Mouse (Mus musculus) liver, embryonic 13.5 days (tissue): ENCODE results near the gene Kif27. TPM values are rescaled to one million over a fixed set of nuclear protein-coding genes. Genes with fewer than 3 reads are reported as not detected.

Source experiments
- ATAC-seq: fragments of 200-750 bp; cut with Nextera tagmentation; 2 replicates; pipeline ENCODE4 v1.8.0; 2017; ENCODE audit warnings: low read depth, mild to moderate bottlenecking, moderate number of reproducible peaks, moderate library complexity
- DNase-seq: peaks from one replicate; pipeline ENCODE4 v3.0.0; 2022
- H3K27ac ChIP-seq: fragments of 300-500 bp; sonication (generic); 2 replicates; pipeline ENCODE4 v1.5.1; 2015; ENCODE audit warnings: moderate library complexity, mild to moderate bottlenecking, inconsistent platforms
- H3K27me3 ChIP-seq: fragments of 300-500 bp; sonication (generic); 2 replicates; pipeline ENCODE4 v1.6.1; 2015; ENCODE audit warnings: mild to moderate bottlenecking, inconsistent platforms
- H3K36me3 ChIP-seq: fragments of 300-500 bp; sonication (generic); 2 replicates; pipeline ENCODE4 v1.6.1; 2015; ENCODE audit warnings: mild to moderate bottlenecking, inconsistent platforms
- H3K4me1 ChIP-seq: fragments of 300-500 bp; sonication (generic); replicated peaks from 2 replicates; pipeline ENCODE4 v1.6.1; 2015; ENCODE audit warnings: inconsistent platforms
- H3K4me2 ChIP-seq: fragments of 300-500 bp; sonication (generic); 2 replicates; pipeline ENCODE4 v1.6.1; 2015; ENCODE audit warnings: inconsistent platforms, mild to moderate bottlenecking, moderate library complexity
- H3K4me3 ChIP-seq: fragments of 300-500 bp; sonication (generic); replicated peaks from 2 replicates; pipeline ENCODE4 v1.5.1; 2015; ENCODE audit warnings: mild to moderate bottlenecking, inconsistent platforms
- H3K9ac ChIP-seq: fragments of 300-500 bp; sonication (generic); 2 replicates; pipeline ENCODE4 v1.6.1; 2015; ENCODE audit warnings: mild to moderate bottlenecking, inconsistent platforms
- H3K9me3 ChIP-seq: fragments of 300-500 bp; sonication (generic); replicated peaks from 2 replicates; pipeline ENCODE4 v1.6.1; 2016; ENCODE audit warnings: inconsistent platforms
- WGBS: fragments of 180-500 bp; shearing (Covaris S2); methylation state at CpG from one replicate; pipeline ENCODE4 v1.1.7; 2015; ENCODE audit not compliant: insufficient replicate concordance; 5-methylcytosine and 5-hydroxymethylcytosine counted together
- microRNA counts: library from miRNA; unstranded; fragments of <30 nt; microRNA quantifications from one replicate; lab custom pipeline; 2016
- microRNA-seq: library from miRNA; unstranded; fragments of <30 nt; microRNA quantifications from one replicate; pipeline ENCODE4, GENCODE M21; 2016
- polyA plus RNA-seq: library from polyadenylated mRNA; unstranded; fragments of >200 nt; fragmentation: Nextera tagmentation; extraction: Ambion mirVana; gene quantifications from 2 replicates; pipeline ENCODE4 v1.2.1, GENCODE M21; 2015

Kif27 gene
- polyA plus RNA-seq, 1 experiment from 2014 or later = 0.12 TPM

GRCm38 (mm10) chr13:58275076-58275475, 83.8 kb downstream of the Kif27 start:
- 31% methylated on average over 9 of the region's 9 CpGs for WGBS
- Histone ChIP-seq H3K4me1 (peaks cover 22% of the 10 kb centered on the region), H3K9me3 (no peaks in the 10 kb centered on the region), H3K36me3 (no peaks in the 10 kb centered on the region), H3K27me3 (peaks cover 81% of the 10 kb centered on the region), H3K9ac (no peak overlapping the region; the same call in 1 of the 2 replicates), H3K27ac (no peak overlapping the region), H3K4me2 (peak overlapping the region; percentile 96), H3K4me3 (peak overlapping the region; percentile 74)
- no peak for ATAC-seq
- no peak for DNase-seq

GRCm38 (mm10) chr13:58274259-58274991, 84.5 kb downstream of the Kif27 start:
- DNase-seq (peak; percentile 43), ATAC-seq (peak; percentile 73)
- Histone ChIP-seq H3K27me3 (peaks cover 77% of the 10 kb centered on the region), H3K36me3 (no peaks in the 10 kb centered on the region), H3K4me3 (peak overlapping the region; percentile 74), H3K4me2 (peak overlapping the region; percentile 96), H3K9me3 (no peaks in the 10 kb centered on the region), H3K4me1 (peaks cover 22% of the 10 kb centered on the region), H3K27ac (no peak overlapping the region), H3K9ac (peak overlapping the region; percentile 80)
- WGBS = under 1% methylated on average over 72 of the region's 84 CpGs

GRCm38 (mm10) chr13:58273411-58274258, 85.3 kb downstream of the Kif27 start:
- Histone ChIP-seq H3K27me3 (peaks cover 75% of the 10 kb centered on the region), H3K4me1 (peaks cover 22% of the 10 kb centered on the region), H3K9me3 (no peaks in the 10 kb centered on the region), H3K4me2 (peak overlapping the region; percentile 96), H3K4me3 (peak overlapping the region; percentile 74), H3K36me3 (no peaks in the 10 kb centered on the region), H3K9ac (peak overlapping the region; percentile 80), H3K27ac (no peak overlapping the region)
- DNase-seq (no peak), ATAC-seq (peak; percentile 74)
- WGBS = under 1% methylated on average over 88 of the region's 115 CpGs

- ATAC-seq = no peak
- Histone ChIP-seq H3K4me1 (no peaks in the 10 kb centered on the region; the same call in none of the 2 replicates), H3K4me2 (no peak overlapping the region), H3K4me3 (no peak overlapping the region), H3K27me3 (peaks cover 13% of the 10 kb centered on the region), H3K27ac (no peak overlapping the region), H3K9ac (no peak overlapping the region), H3K9me3 (no peaks in the 10 kb centered on the region), H3K36me3 (no peaks in the 10 kb centered on the region; the same call in 1 of the 2 replicates)
- DNase-seq = no peak
- WGBS = 66% methylated on average over 3 of the region's 3 CpGs
Observed at GRCm38 (mm10) chr13:58266864-58267263, 92.1 kb downstream of the Kif27 start.

GRCm38 (mm10) chr13:58263546-58263945, 95.4 kb downstream of the Kif27 start:
- no peaks in the 10 kb centered on the region for H3K27me3 ChIP-seq
- 69% methylated on average over 8 of the region's 8 CpGs for WGBS
- H3K9me3 ChIP-seq = no peaks in the 10 kb centered on the region

GRCm38 (mm10) chr13:58261674-58262073, 97.2 kb downstream of the Kif27 start:
- no peak for DNase-seq
- Histone ChIP-seq H3K4me3 (no peak overlapping the region), H3K36me3 (no peaks in the 10 kb centered on the region; the same call in 1 of the 2 replicates), H3K27ac (no peak overlapping the region), H3K27me3 (no peaks in the 10 kb centered on the region), H3K9ac (no peak overlapping the region), H3K4me2 (no peak overlapping the region), H3K9me3 (no peaks in the 10 kb centered on the region), H3K4me1 (no peaks in the 10 kb centered on the region; the same call in none of the 2 replicates)
- no peak for ATAC-seq
- 69% methylated on average over 4 of the region's 4 CpGs for WGBS

More at GRCm38 (mm10) chr13:58263546-58263945, 95.4 kb downstream of the Kif27 start:
- H3K9ac ChIP-seq = no peak overlapping the region
- ATAC-seq (no peak), DNase-seq (no peak)
- no peak overlapping the region for H3K4me3 ChIP-seq
- H3K4me1 ChIP-seq = no peaks in the 10 kb centered on the region; the same call in none of the 2 replicates
- no peak overlapping the region for H3K4me2 ChIP-seq
- no peak overlapping the region for H3K27ac ChIP-seq
- no peaks in the 10 kb centered on the region; the same call in 1 of the 2 replicates for H3K36me3 ChIP-seq

- Histone ChIP-seq H3K9me3 (no peaks in the 10 kb centered on the region), H3K4me1 (no peaks in the 10 kb centered on the region; the same call in 1 of the 2 replicates), H3K27ac (no peak overlapping the region), H3K4me2 (no peak overlapping the region), H3K27me3 (no peaks in the 10 kb centered on the region), H3K9ac (no peak overlapping the region), H3K36me3 (no peaks in the 10 kb centered on the region), H3K4me3 (no peak overlapping the region)
- 76% methylated on average over 1 of the region's 1 CpGs for WGBS
- DNase-seq = no peak
- ATAC-seq = no peak
Observed at GRCm38 (mm10) chr13:58253268-58253667, 105.7 kb downstream of the Kif27 start.

GRCm38 (mm10) chr13:58248957-58249356, 110.0 kb downstream of the Kif27 start:
- H3K4me2 ChIP-seq = no peak overlapping the region
- H3K4me3 ChIP-seq = no peak overlapping the region
- no peaks in the 10 kb centered on the region for H3K9me3 ChIP-seq
- no peak for DNase-seq
- WGBS = 68% methylated on average over 5 of the region's 5 CpGs
- no peak for ATAC-seq
- H3K27me3 ChIP-seq = no peaks in the 10 kb centered on the region
- H3K27ac ChIP-seq = no peak overlapping the region
- H3K36me3 ChIP-seq = no peaks in the 10 kb centered on the region
- peaks cover 7% of the 10 kb centered on the region for H3K4me1 ChIP-seq
- no peak overlapping the region for H3K9ac ChIP-seq

MicroRNA genes within 50 kb of the gene (microRNA counts, 519-probe panel; counts per million panel counts)
- 4,191 counts per million, percentile 34 among the panel's probes with 10 or more counts for microRNA mmu-miR-7a (lab: Ali Mortazavi, UCI)

Small RNA genes within 50 kb of the gene (microRNA-seq; reads per million reads assigned to microRNA genes)
- gene Mir6369 = not detected
- 338 reads per million, percentile 65 among the genes with 10 or more reads in this experiment for gene Mir7-1

Other genes starting within 250 kb of the Kif27 start
- 0.79 and 0.91 TPM in 2 replicates for gene Klhl3, start 245.5 kb downstream of the Kif27 start, polyA plus RNA-seq
- 12.5 and 15.3 TPM in 2 replicates for gene Hnrnpa0, start 230.6 kb downstream of the Kif27 start, polyA plus RNA-seq
- 21.8 and 26.3 TPM in 2 replicates for gene Idnk, start 201.5 kb downstream of the Kif27 start, polyA plus RNA-seq
- gene Ubqln1, start 143.5 kb downstream of the Kif27 start, polyA plus RNA-seq = 46.0 and 57.4 TPM in 2 replicates
- gene Gkap1, start 83.4 kb downstream of the Kif27 start, polyA plus RNA-seq = 4.6 and 6.0 TPM in 2 replicates
- 24.2 and 24.6 TPM in 2 replicates for gene 2210016F16Rik, start 26.1 kb upstream of the Kif27 start, polyA plus RNA-seq
- gene Rmi1, start 43.1 kb upstream of the Kif27 start, polyA plus RNA-seq = 14.9 and 20.6 TPM in 2 replicates
- 751 and 991 TPM in 2 replicates for gene Hnrnpk, start 44.2 kb upstream of the Kif27 start, polyA plus RNA-seq